Mouse (Mus musculus): ENCODE measurements around the gene Nvl.

The Nvl gene

DNA sequence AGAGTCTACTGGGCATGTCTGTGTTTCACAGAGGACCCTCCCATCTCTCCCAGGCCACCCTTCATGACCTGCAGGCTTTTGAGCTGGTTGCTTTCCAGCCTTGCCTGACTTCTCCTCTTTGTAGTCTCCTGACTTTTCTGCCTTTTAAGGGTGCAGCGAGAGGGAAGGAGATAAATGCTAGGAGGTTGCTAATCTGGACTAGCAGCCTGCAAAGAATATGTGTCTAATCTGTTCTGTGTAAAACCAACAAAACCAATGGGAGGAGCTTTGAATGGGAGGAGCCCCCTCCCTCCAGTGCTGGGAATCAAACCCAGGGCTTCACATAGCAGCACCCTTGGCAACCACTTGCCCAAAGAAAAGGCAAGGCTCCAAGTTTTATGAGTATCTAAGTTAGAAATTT, 75.7 kb downstream of the Nvl start:
- no peak for DNase-seq (ENCODE audit: low read depth, low spot score)

DNA sequence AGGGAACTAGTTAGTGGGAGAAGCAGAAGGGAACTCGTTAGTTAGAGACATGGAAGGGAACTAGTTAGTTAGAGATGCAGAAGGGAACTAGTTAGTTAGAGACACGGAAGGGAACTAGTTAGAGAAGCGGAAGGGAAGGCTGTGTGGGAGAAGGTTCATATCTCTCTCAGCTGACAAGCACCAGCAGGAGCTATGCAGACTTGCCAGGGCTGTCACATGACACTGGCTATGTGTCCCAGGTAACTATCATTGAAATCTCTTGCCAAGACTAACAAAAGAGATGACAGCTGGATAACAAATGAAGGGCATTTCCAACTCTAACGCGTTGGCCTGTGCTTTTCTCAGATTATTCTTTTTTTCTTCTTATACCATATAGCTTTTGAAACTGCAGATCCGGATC, 79.4 kb downstream of the Nvl start:
- no peak for DNase-seq (ENCODE audit: low read depth, low spot score)

DNA sequence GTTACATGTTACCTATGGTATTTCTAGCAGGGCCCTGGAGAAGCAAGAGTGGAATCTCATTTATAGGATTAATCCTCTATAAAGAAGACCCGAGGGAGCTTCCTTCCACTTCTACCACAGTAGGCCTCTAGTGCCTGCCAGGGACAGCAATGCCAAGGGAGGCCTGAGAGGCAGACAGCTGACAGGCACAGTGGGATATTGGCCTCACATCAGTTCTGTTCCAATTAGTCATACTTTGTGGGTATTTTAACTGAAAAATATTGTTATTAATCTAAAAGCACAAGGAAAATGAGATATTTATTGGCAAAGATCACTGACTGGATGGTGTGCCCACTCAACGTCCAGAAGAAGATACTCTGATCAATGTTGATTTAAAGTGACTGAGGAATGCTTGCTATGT, 80.0 kb downstream of the Nvl start:
- DNase-seq (ENCODE audit: low read depth, low spot score): no peak

DNA sequence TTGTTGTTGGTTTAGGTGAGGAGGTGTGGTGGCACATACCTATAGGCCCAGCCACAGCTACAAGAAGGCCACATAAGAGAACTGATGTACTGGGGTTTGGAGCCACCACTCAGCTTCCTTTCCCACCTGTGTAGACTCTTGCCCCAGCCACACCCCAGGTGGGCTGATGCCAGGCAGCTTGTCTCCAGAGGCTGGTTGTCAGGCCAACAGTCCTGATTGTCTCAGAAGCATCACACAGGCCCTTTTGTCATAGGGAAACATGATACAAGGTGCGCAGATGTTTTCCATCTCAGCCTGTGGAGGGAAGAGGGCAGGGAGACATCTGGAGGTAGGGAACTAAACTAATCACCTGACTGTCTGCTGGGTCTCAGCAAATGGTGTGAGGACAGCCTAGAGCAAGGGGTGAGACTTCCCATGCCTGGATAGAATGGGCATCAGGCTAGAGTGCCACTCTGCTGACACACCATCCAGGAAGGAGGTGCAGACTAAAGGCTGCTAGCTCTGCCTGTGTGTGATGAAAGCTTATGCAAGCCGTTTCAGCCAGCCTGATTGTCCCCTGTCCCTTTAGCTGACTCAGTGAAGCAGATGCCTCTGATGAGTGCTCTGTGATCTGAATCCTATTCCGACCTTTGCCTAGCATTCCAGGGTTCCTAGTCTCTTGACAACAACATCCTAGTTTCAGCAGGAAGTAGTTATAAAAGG, 82.1 kb downstream of the Nvl start:
- DNase-seq (ENCODE audit: low read depth, low spot score): no peak

DNA sequence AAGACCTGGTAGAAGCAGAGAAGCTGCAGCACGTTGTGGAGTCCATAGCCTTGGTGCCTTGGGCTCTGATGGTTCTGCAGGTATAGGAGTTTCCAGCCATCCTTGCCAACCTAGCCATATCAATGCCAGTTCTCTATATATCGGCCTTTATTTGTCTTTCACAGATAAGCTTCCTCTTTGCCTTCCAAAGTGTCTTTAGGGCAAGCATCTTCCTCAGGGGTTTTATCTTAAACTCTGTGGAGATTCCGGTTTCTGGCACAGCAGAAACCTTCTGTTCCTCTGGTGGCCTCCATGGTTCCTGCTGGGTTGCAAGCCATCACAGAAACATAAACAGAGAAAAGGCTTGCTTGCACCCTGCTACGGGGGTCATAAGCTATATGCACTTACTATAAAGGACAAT, 91.1 kb downstream of the Nvl start:
- DNase-seq (ENCODE audit: low read depth, low spot score): no peak

DNA sequence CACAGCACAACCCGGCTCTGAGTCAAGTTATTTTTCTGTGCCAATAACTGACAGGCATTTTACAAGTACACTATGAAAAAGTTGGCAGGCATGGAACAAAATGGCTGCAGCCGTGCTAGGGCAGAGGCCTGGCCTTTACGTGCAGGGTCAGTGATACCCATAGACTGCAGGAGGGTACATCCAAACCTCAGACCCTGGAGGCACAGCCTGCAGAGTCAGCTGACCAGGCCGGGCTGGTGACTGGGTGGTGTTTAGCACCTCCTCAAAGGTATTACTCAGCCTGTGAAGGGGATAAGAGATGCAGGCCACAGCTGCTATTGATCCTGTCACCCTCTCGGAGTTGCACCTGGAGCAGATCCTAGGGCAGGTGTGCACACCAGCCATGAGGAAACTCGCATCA, 93.1 kb downstream of the Nvl start, which contains the start of gene 9130409I23Rik:
Gene 9130409I23Rik, plus strand, starts transcription at position 301 of the 400 bp plus-strand sequence.
- no peak for DNase-seq (ENCODE audit: low read depth, low spot score)

DNA sequence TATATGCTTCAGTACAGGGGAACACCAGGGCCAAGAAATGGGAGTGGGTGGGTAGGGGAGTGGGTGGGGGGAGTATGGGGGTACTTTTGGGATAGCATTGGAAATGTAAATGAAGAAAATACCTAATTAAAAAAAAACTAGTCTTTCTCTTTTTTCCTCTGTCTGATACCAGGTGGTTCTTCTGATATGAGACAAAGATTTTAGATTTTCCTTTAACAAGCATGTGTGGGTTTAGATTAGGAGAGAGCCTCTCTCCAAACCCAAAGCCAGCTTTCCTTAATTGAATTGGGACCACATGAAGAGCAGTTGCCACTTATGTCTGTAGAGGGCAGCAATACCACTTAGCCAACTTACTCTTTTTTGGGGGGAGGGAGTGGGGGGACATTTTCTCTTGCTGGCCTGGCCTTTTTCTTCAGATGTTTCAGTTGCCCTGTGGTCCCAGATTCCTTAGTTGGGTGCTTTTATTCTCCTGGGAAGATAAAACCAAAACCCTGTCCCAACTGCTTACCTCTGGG, 94.6 kb downstream of the Nvl start:
- DNase-seq (ENCODE audit: low read depth, low spot score): no peak

DNA sequence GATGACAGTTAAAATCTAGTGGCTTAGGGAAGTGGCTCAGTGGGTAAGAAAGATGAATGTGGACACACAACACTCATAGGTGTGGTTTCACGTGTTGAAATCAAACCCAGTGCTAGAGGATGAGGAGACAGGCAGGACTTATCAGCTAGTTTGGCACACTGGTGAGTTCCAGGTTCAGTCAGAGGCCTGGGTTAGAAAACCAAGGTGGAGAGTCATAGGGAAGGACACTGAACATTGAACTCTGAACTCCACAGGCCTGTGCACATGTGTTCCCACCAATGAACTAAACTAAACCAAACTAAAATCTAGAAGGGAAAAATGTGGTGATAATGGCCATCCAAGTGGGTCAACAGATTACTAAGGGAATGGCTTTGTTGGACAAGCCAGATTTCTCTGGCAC, 96.5 kb downstream of the Nvl start:
- no peak for DNase-seq (ENCODE audit: low read depth, low spot score)

DNA sequence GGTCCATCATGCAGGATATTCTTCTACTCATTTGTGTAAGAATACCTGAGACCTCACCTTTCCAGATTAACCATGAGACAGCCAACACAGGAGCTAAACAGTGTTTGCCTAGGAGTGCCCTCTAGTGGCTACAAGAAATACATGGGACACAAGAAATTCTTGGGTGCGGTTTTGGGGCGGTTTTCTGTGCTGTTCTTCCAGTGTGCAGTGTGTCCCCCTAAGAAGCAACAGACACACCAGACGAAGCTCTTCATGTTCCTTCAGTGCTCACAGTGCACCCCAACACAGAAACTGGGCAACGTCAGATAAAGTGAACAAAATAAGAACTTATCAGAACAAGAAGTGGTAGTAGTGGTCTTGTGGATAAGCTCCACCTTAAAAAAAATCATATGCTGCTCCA, 104.4 kb downstream of the Nvl start:
- no peak for DNase-seq (ENCODE audit: low read depth, low spot score)

DNA sequence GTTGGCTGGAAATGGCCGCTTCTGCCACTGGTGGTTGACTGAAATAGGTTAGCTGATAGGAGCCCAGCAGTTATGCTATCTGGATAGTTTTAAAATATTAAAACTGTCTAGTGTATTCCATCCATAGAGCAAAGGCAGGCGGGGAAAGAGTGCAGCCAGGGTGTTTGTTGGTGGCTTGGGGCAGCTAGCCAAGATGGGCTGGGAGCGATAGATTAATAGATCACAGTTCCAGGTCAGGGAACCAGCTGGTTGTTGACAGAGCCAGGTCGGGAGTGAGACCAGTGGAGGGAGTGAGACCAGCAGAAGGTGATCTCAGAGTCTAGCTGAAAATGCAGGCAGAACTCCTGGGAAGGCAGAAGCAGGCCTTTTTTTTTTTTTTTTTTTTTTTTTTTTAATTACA, 106.4 kb downstream of the Nvl start:
- DNase-seq (ENCODE audit: low read depth, low spot score): no peak

All from brain, embryonic 18.5 days (tissue).